Mouse (Mus musculus): ENCODE data around the gene Cox7a2l. TPM values are rescaled to one million over a fixed set of nuclear protein-coding genes. Genes with fewer than 3 reads are reported as not detected.

The Cox7a2l gene
- polyA plus RNA-seq, 1 experiment, result 80.0 TPM

DNA sequence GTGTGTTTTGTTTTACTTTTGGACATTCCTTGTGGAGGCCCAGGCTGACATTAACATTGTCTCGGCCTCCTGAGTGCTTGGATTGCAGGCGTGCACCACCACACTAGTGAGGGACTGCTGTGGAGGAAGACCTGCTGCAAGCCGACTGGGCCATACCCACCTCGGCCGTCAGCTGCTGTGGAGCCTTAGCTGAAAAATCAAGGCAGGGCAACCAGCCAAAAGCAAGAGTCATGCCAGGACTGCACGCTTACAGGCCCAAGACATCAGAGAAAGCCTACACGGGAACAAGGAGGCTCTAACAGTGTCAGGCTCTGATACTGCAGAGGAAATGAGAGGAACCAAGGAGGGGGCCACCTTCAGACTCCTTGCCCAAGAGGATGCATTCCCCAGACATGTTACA is 35.6 kb downstream of the Cox7a2l start:
- no peaks in the 10 kb centered on the region for H3K27me3 ChIP-seq (ENCODE audit: control insufficient read depth, insufficient read depth, low read length)
- peaks cover 1% of the 10 kb centered on the region; the same call in 1 of the 2 replicates for H3K36me3 ChIP-seq (ENCODE audit: control insufficient read depth, insufficient read depth, low read length)
- no peak overlapping the region for H3K4me3 ChIP-seq (ENCODE audit: control insufficient read depth, low read depth, low read length)
- no peaks in the 10 kb centered on the region for H3K4me1 ChIP-seq (ENCODE audit: control insufficient read depth, insufficient read depth, low read length)
- TF ChIP-seq CTCF (IDR thresholded peaks at IDR 0.05; ENCODE audit: control insufficient read depth, insufficient read depth, insufficient replicate concordance, low read depth, low read length) (no peak), POLR2A (IDR thresholded peaks at IDR 0.05; ENCODE audit: control insufficient read depth, low read depth, low read length) (no peak)
- no peak overlapping the region for H3K27ac ChIP-seq (ENCODE audit: control insufficient read depth, insufficient read depth, low read depth, low read length)

DNA sequence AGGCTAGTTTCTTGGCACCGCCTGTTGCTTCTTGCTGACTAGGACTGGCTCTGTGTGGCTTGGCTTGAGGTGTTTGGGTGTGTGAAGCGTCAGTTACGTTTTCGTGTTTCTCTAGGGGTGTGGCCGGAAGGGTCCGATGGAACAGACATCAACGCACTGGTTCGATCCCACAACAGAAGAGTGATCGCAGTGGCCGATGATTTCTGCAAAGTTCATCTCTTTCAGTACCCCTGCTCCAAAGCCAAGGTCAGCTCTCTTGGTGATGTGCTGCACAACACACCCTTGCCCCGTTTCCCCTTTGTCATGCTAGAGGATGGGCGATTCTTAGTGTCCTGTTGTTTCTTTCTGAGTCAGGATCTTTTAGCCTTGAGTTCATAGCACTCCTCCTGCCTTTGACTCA is 40.0 kb downstream of the Cox7a2l start:
- Histone ChIP-seq H3K27me3 (ENCODE audit: control insufficient read depth, insufficient read depth, low read length) (no peaks in the 10 kb centered on the region), H3K4me1 (ENCODE audit: control insufficient read depth, insufficient read depth, low read length) (no peaks in the 10 kb centered on the region), H3K27ac (ENCODE audit: control insufficient read depth, insufficient read depth, low read depth, low read length) (no peak overlapping the region), H3K36me3 (ENCODE audit: control insufficient read depth, insufficient read depth, low read length) (peaks cover 1% of the 10 kb centered on the region; the same call in 1 of the 2 replicates), H3K4me3 (ENCODE audit: control insufficient read depth, low read depth, low read length) (no peak overlapping the region)
- no peak for TF ChIP-seq POLR2A (IDR thresholded peaks at IDR 0.05; ENCODE audit: control insufficient read depth, low read depth, low read length)
- no peak for TF ChIP-seq CTCF (IDR thresholded peaks at IDR 0.05; ENCODE audit: control insufficient read depth, insufficient read depth, insufficient replicate concordance, low read depth, low read length)

DNA sequence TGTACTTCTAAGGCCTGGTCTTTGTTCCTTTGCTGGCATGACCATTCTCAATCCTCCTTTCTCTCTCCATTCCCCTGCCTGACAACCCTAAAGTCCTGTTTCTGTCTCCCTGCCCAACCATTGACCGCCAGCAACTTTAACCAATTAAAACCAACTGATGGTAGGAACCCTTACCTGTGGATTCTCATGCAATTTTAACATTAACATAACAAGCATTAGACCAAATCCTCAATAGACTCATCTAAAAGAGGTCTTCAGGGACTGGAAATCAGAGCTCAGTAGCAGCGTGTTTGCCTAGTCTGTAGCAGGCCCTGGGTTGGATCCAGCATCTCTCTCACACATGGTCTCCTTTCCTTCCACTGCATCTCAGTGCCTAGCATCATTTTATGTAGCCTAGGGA is 47.5 kb downstream of the Cox7a2l start:
- TF ChIP-seq CTCF (IDR thresholded peaks at IDR 0.05; ENCODE audit: control insufficient read depth, insufficient read depth, insufficient replicate concordance, low read depth, low read length) (no peak), POLR2A (IDR thresholded peaks at IDR 0.05; ENCODE audit: control insufficient read depth, low read depth, low read length) (no peak)
- Histone ChIP-seq H3K27me3 (ENCODE audit: control insufficient read depth, insufficient read depth, low read length) (no peaks in the 10 kb centered on the region), H3K4me3 (ENCODE audit: control insufficient read depth, low read depth, low read length) (no peak overlapping the region), H3K27ac (ENCODE audit: control insufficient read depth, insufficient read depth, low read depth, low read length) (no peak overlapping the region), H3K36me3 (ENCODE audit: control insufficient read depth, insufficient read depth, low read length) (no peaks in the 10 kb centered on the region; the same call in 1 of the 2 replicates), H3K4me1 (ENCODE audit: control insufficient read depth, insufficient read depth, low read length) (no peaks in the 10 kb centered on the region)

DNA sequence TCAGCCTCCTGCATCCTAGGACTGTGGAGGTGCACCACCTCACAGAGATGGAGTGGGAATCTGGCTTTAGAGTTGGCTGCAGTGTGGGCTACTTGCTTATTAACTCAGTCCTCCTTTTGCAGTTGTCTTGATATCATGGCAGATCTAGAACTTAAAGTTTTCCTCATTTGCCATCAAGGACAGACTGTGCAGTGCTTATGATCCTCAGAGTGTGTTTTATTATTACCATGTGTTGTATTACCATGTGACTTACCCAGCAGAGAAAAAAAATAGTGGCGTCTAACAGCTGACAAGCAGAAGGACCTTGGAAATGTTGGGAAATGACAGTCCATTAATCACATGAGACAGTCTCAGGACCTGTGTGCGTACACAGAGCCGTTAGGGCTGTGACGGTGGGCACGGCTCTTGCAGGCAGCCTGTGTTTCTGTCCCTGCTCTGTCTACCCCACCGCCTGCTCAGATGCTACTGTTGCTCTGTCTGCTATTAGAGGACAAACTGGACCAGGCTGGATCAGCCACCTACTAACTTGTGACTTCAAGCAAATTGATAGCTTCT is 50.4 kb downstream of the Cox7a2l start:
- no peaks in the 10 kb centered on the region for H3K27me3 ChIP-seq (ENCODE audit: control insufficient read depth, insufficient read depth, low read length)
- no peak overlapping the region for H3K27ac ChIP-seq (ENCODE audit: control insufficient read depth, insufficient read depth, low read depth, low read length)
- peaks cover 1% of the 10 kb centered on the region; the same call in 1 of the 2 replicates for H3K36me3 ChIP-seq (ENCODE audit: control insufficient read depth, insufficient read depth, low read length)
- TF ChIP-seq POLR2A (IDR thresholded peaks at IDR 0.05; ENCODE audit: control insufficient read depth, low read depth, low read length) (no peak), CTCF (IDR thresholded peaks at IDR 0.05; ENCODE audit: control insufficient read depth, insufficient read depth, insufficient replicate concordance, low read depth, low read length) (no peak)
- no peaks in the 10 kb centered on the region for H3K4me1 ChIP-seq (ENCODE audit: control insufficient read depth, insufficient read depth, low read length)
- no peak overlapping the region for H3K4me3 ChIP-seq (ENCODE audit: control insufficient read depth, low read depth, low read length)

DNA sequence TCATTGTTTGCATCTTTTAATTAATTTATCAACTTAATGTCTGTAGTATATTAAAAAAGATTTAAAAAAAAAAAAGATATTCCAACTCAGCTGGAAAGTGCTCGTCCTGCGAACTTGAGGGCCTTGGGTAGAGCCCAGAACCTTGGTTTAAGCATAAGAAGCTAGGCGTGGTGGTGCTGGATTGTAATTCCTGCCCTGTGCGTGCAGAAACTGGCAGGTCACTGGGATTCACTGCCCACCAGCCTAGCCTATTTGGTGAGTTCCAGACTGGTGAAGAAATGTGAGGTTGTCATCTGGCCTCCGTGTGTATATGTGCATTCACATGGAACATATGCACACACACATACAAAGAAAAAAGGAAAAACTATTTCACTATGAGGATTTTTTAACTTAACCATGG is 51.2 kb downstream of the Cox7a2l start:
- H3K27me3 ChIP-seq (ENCODE audit: control insufficient read depth, insufficient read depth, low read length), result no peaks in the 10 kb centered on the region
- no peaks in the 10 kb centered on the region for H3K4me1 ChIP-seq (ENCODE audit: control insufficient read depth, insufficient read depth, low read length)
- no peak overlapping the region for H3K27ac ChIP-seq (ENCODE audit: control insufficient read depth, insufficient read depth, low read depth, low read length)
- H3K36me3 ChIP-seq (ENCODE audit: control insufficient read depth, insufficient read depth, low read length), result peaks cover 1% of the 10 kb centered on the region; the same call in 1 of the 2 replicates
- no peak overlapping the region for H3K4me3 ChIP-seq (ENCODE audit: control insufficient read depth, low read depth, low read length)
- no peak for TF ChIP-seq POLR2A (IDR thresholded peaks at IDR 0.05; ENCODE audit: control insufficient read depth, low read depth, low read length)
- no peak for TF ChIP-seq CTCF (IDR thresholded peaks at IDR 0.05; ENCODE audit: control insufficient read depth, insufficient read depth, insufficient replicate concordance, low read depth, low read length)

DNA sequence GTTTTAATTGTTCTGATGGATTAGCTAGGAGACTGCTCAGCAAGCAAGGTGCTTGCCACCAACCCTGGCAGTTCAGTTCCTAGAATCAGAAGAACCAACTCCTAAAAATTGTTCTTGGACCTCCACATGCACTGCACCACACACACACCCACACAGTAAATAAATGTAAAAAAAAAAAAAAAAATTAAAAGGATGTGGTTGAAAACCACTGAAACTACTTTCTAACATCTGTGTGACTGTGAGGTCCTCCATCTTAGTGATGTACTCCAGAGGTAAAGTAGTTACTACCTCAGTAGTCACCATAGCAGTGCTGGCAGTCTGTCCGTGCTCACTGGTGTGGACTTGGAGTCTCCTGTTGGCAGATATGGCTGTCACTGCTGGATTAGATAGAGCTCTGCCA is 59.9 kb downstream of the Cox7a2l start:
- Histone ChIP-seq H3K27ac (ENCODE audit: control insufficient read depth, insufficient read depth, low read depth, low read length) (no peak overlapping the region), H3K4me1 (ENCODE audit: control insufficient read depth, insufficient read depth, low read length) (no peaks in the 10 kb centered on the region), H3K36me3 (ENCODE audit: control insufficient read depth, insufficient read depth, low read length) (peaks cover 2% of the 10 kb centered on the region), H3K27me3 (ENCODE audit: control insufficient read depth, insufficient read depth, low read length) (no peaks in the 10 kb centered on the region), H3K4me3 (ENCODE audit: control insufficient read depth, low read depth, low read length) (no peak overlapping the region)
- TF ChIP-seq POLR2A (IDR thresholded peaks at IDR 0.05; ENCODE audit: control insufficient read depth, low read depth, low read length), result no peak
- no peak for TF ChIP-seq CTCF (IDR thresholded peaks at IDR 0.05; ENCODE audit: control insufficient read depth, insufficient read depth, insufficient replicate concordance, low read depth, low read length)

DNA sequence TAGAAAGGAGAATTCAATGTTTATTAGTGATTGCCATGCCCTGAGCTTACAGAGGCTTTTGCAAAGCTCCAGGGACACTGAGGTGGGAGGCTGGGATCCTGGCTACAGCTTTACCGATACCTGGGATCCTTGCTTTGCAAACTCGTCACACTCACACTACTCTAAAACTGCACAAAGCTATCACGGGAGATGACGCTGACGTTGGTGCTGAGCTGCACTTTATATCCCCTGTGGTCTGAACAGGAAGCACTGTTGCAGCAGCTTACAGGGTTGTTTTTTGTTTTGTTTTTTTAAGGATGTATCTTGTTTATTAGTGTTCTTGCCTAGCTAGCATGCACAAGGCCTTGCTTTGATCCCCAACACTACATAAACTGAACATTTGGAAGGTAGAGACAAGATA is 63.5 kb downstream of the Cox7a2l start:
- TF ChIP-seq POLR2A (IDR thresholded peaks at IDR 0.05; ENCODE audit: control insufficient read depth, low read depth, low read length), result no peak
- TF ChIP-seq CTCF (IDR thresholded peaks at IDR 0.05; ENCODE audit: control insufficient read depth, insufficient read depth, insufficient replicate concordance, low read depth, low read length), result no peak
- H3K27ac ChIP-seq (ENCODE audit: control insufficient read depth, insufficient read depth, low read depth, low read length), result no peak overlapping the region
- H3K36me3 ChIP-seq (ENCODE audit: control insufficient read depth, insufficient read depth, low read length), result peaks cover 7% of the 10 kb centered on the region
- H3K4me3 ChIP-seq (ENCODE audit: control insufficient read depth, low read depth, low read length), result no peak overlapping the region
- no peaks in the 10 kb centered on the region for H3K4me1 ChIP-seq (ENCODE audit: control insufficient read depth, insufficient read depth, low read length)
- H3K27me3 ChIP-seq (ENCODE audit: control insufficient read depth, insufficient read depth, low read length), result no peaks in the 10 kb centered on the region

Data from testis, adult 2 months (tissue).